22 mouse cellular contexts compared by ENCODE assay signal in genomic region chr17:58924754-58925546, GRCm38 (mm10).
DNase-seq lines count a peak whose midpoint lies in the region; ATAC-seq lines count a peak whose summit lies in the region.
"Had no signal": no experiment of that assay in that cellular context is flagged by ENCODE, and none has a peak within 500 bp of the region (broad histone marks: within the 10 kb centered on the region; RNA-seq: fewer than 3 reads in every experiment).

No protein-coding gene starts in this region.

- H3K27ac ChIP-seq in midbrain, embryonic 10.5 days (replicated peaks) = peak overlapping the region; percentile 17; the same call in 1 of the 2 replicates
- no peak overlapping the region for H3K27ac ChIP-seq in midbrain, embryonic 14.5 days (replicated peaks; ENCODE audit: low read depth, low read length)
- H3K27ac ChIP-seq in liver, embryonic 13.5 days = peak overlapping the region; percentile 86
- H3K27ac ChIP-seq: embryonic facial prominence, embryonic 13.5 days; forebrain, embryonic 10.5 days; gastrocnemius, adult 2 months; limb, embryonic 10.5 days had no signal

- no peak for ATAC-seq in midbrain, embryonic 14.5 days (ENCODE audit: low FRiP score, low TSS enrichment)
- peak; percentile 96 for ATAC-seq in liver, embryonic 13.5 days (ENCODE audit: low read depth)
- peak; percentile 84 for ATAC-seq in megakaryocyte progenitor cell, adult 5-6 weeks (replicated peaks; ENCODE audit: poor library complexity)
- ATAC-seq: inflammation-experienced regulatory T-cells, adult 6 months had no signal

- peaks cover 11% of the 10 kb centered on the region; the same call in 1 of the 2 replicates for H3K36me3 ChIP-seq in midbrain, embryonic 10.5 days
- H3K36me3 ChIP-seq in midbrain, embryonic 14.5 days (ENCODE audit: control insufficient read depth, insufficient read depth, low read length) = no peaks in the 10 kb centered on the region
- no peaks in the 10 kb centered on the region for H3K36me3 ChIP-seq in erythroblast, embryonic 14.5 days (ENCODE audit: control insufficient read depth)
- H3K36me3 ChIP-seq in liver, embryonic 13.5 days = no peaks in the 10 kb centered on the region
- H3K36me3 ChIP-seq: embryonic facial prominence, embryonic 13.5 days; forebrain, embryonic 10.5 days; G1E; limb, embryonic 10.5 days; midbrain, embryonic 13.5 days; neural tube, embryonic 13.5 days had no signal

- no peak overlapping the region for H3K4me2 ChIP-seq in midbrain, embryonic 14.5 days (ENCODE audit: low read length)
- H3K4me2 ChIP-seq in liver, embryonic 13.5 days = peak overlapping the region; percentile 51
- H3K4me2 ChIP-seq: embryonic facial prominence, embryonic 13.5 days; midbrain, embryonic 13.5 days had no signal

- H3K9ac ChIP-seq in midbrain, embryonic 14.5 days (replicated peaks; ENCODE audit: low read length) = no peak overlapping the region
- H3K9ac ChIP-seq in liver, embryonic 13.5 days = peak overlapping the region; percentile 39; the same call in 1 of the 2 replicates
- H3K9ac ChIP-seq: embryonic facial prominence, embryonic 13.5 days; midbrain, embryonic 13.5 days; neural tube, embryonic 13.5 days had no signal

- no peaks in the 10 kb centered on the region for H3K9me3 ChIP-seq in midbrain, embryonic 10.5 days (replicated peaks)
- no peaks in the 10 kb centered on the region for H3K9me3 ChIP-seq in midbrain, embryonic 14.5 days (ENCODE audit: control insufficient read depth, low read length)
- H3K9me3 ChIP-seq in erythroblast, embryonic 14.5 days (ENCODE audit: control insufficient read depth, low read length) = no peaks in the 10 kb centered on the region
- no peaks in the 10 kb centered on the region for H3K9me3 ChIP-seq in liver, embryonic 13.5 days (replicated peaks)
- H3K9me3 ChIP-seq: embryonic facial prominence, embryonic 13.5 days; forebrain, embryonic 10.5 days; limb, embryonic 10.5 days; midbrain, embryonic 13.5 days; neural tube, embryonic 13.5 days had no signal

- DNase-seq in midbrain, embryonic 10.5 days (ENCODE audit: low spot score) = no peak
- no peak for DNase-seq in midbrain, embryonic 14.5 days
- DNase-seq in liver, embryonic 13.5 days = peak; percentile 67
- no peak for DNase-seq in testis, postnatal 10 days (ENCODE audit: low spot score)
- no peak for DNase-seq in layer of hippocampus, adult 18-20 months (ENCODE audit: low spot score in 2 of 2)
- no peak for DNase-seq in lung, postnatal 36 days
- DNase-seq: cerebellum, adult 2 months; gastrocnemius, adult 2 months; heart, postnatal 4 days; kidney, adult 9 months; lung, adult 18-20 months; lung, postnatal 14 days; spleen, adult 18-20 months had no signal

- H3K4me1 ChIP-seq in midbrain, embryonic 10.5 days = peaks cover 14% of the 10 kb centered on the region
- no peaks in the 10 kb centered on the region for H3K4me1 ChIP-seq in midbrain, embryonic 14.5 days (ENCODE audit: control insufficient read depth, insufficient read depth, low read length)
- H3K4me1 ChIP-seq in erythroblast, embryonic 14.5 days (ENCODE audit: control insufficient read depth) = peaks cover 36% of the 10 kb centered on the region
- H3K4me1 ChIP-seq in liver, embryonic 13.5 days (replicated peaks) = peaks cover 39% of the 10 kb centered on the region
- H3K4me1 ChIP-seq: embryonic facial prominence, embryonic 13.5 days had no signal

- no peak overlapping the region for H3K4me3 ChIP-seq in midbrain, embryonic 10.5 days
- no peak overlapping the region for H3K4me3 ChIP-seq in midbrain, embryonic 14.5 days (replicated peaks; ENCODE audit: low read depth, low read length)
- peak overlapping the region; percentile 26 for H3K4me3 ChIP-seq in erythroblast, embryonic 14.5 days (replicated peaks)
- H3K4me3 ChIP-seq in liver, embryonic 13.5 days (replicated peaks) = peak overlapping the region; percentile 13; the same call in 1 of the 2 replicates
- H3K4me3 ChIP-seq: embryonic facial prominence, embryonic 13.5 days; forebrain, embryonic 10.5 days; gastrocnemius, adult 2 months; limb, embryonic 10.5 days; midbrain, embryonic 13.5 days; neural tube, embryonic 13.5 days had no signal

- no peaks in the 10 kb centered on the region for H3K27me3 ChIP-seq in midbrain, embryonic 10.5 days (ENCODE audit: low read depth, poor library complexity, severe bottlenecking)
- no peaks in the 10 kb centered on the region for H3K27me3 ChIP-seq in midbrain, embryonic 14.5 days (ENCODE audit: control insufficient read depth, insufficient read depth, low read length)
- H3K27me3 ChIP-seq in erythroblast, embryonic 14.5 days (ENCODE audit: control insufficient read depth) = no peaks in the 10 kb centered on the region
- no peaks in the 10 kb centered on the region for H3K27me3 ChIP-seq in liver, embryonic 13.5 days
- H3K27me3 ChIP-seq: embryonic facial prominence, embryonic 13.5 days; midbrain, embryonic 13.5 days; neural tube, embryonic 13.5 days had no signal

- 82% methylated on average over 10 of the region's 10 CpGs for WGBS in midbrain, embryonic 10.5 days
- WGBS in midbrain, embryonic 14.5 days = 76% methylated on average over 10 of the region's 10 CpGs
- 14% methylated on average over 10 of the region's 10 CpGs for WGBS in liver, embryonic 13.5 days (ENCODE audit: insufficient replicate concordance)

Comparison
In these comparisons a context has a peak if more than half of its experiments do, and no peak if none do; other contexts are left out.
1. H3K4me3 ChIP-seq: peak in erythroblast, embryonic 14.5 days (single experiment) and liver, embryonic 13.5 days (single experiment); none in midbrain, embryonic 10.5 days (single experiment) and midbrain, embryonic 14.5 days (single experiment).